In genomic region chr4:122122739-122123138, GRCm38 (mm10) we compare ENCODE assay signal across 8 mouse cellular contexts.
DNase-seq lines count a peak whose midpoint lies in the region; ATAC-seq lines count a peak whose summit lies in the region.
"Not testable (repeated sequence)": the region's sequence is repeated elsewhere in the genome, so short reads cannot be mapped to it uniquely, and the experiment has no call there.

No protein-coding gene starts in this region.

- not testable (repeated sequence) for H3K9me3 ChIP-seq in embryonic facial prominence, embryonic 15.5 days (replicated peaks); heart, embryonic 12.5 days (replicated peaks); hindbrain, embryonic 14.5 days (ENCODE audit: control insufficient read depth, low read length); kidney, embryonic 15.5 days (replicated peaks); liver, embryonic 16.5 days (replicated peaks; ENCODE audit: control insufficient read depth, low read length)

- H3K4me1 ChIP-seq in embryonic facial prominence, embryonic 15.5 days; heart, embryonic 12.5 days (replicated peaks); hindbrain, embryonic 14.5 days (replicated peaks; ENCODE audit: control insufficient read depth, insufficient read depth, low read length); kidney, embryonic 15.5 days; liver, embryonic 16.5 days (ENCODE audit: control insufficient read depth, low read depth, low read length): not testable (repeated sequence)

- not testable (repeated sequence) for H3K27ac ChIP-seq in embryonic facial prominence, embryonic 15.5 days (replicated peaks); heart, embryonic 12.5 days (ENCODE audit: poor library complexity, severe bottlenecking); hindbrain, embryonic 14.5 days; kidney, embryonic 15.5 days; liver, embryonic 16.5 days (ENCODE audit: low read length)

- H3K4me2 ChIP-seq in embryonic facial prominence, embryonic 15.5 days (replicated peaks); heart, embryonic 12.5 days; hindbrain, embryonic 14.5 days (replicated peaks); kidney, embryonic 15.5 days; liver, embryonic 16.5 days (ENCODE audit: low read depth, low read length): not testable (repeated sequence)

- not testable (repeated sequence) for H3K9ac ChIP-seq in embryonic facial prominence, embryonic 15.5 days; heart, embryonic 12.5 days; hindbrain, embryonic 14.5 days; kidney, embryonic 15.5 days; liver, embryonic 16.5 days (ENCODE audit: low read depth, low read length)

- peak; percentile 54 for ATAC-seq in CD4-positive, CD25-positive, alpha-beta regulatory T cell, adult 4 months
- ATAC-seq in embryonic facial prominence, embryonic 15.5 days (ENCODE audit: insufficient number of reproducible peaks, low FRiP score, low TSS enrichment, low read depth) = peak; percentile 81; the same call in 1 of the 2 replicates
- ATAC-seq in heart, embryonic 12.5 days (ENCODE audit: insufficient number of reproducible peaks, low FRiP score) = peak; percentile 99
- ATAC-seq in hindbrain, embryonic 14.5 days (ENCODE audit: low FRiP score) = peak; percentile 59; the same call in 1 of the 2 replicates
- ATAC-seq in kidney, embryonic 15.5 days (replicated peaks; ENCODE audit: low FRiP score) = peak; percentile 79; the same call in 1 of the 2 replicates
- peak; percentile 100 for ATAC-seq in liver, embryonic 16.5 days (ENCODE audit: low read depth)
- ATAC-seq in megakaryocyte-erythroid progenitor cell, adult 5-6 weeks (replicated peaks; ENCODE audit: low FRiP score, low TSS enrichment, poor library complexity, severe bottlenecking) = peak; percentile 90
- peak; percentile 81; the same call in 1 of the 2 replicates for ATAC-seq in neutrophil, adult 5-6 weeks (ENCODE audit: extremely low read depth, insufficient number of reproducible peaks, low FRiP score, poor library complexity, severe bottlenecking)

- H3K4me3 ChIP-seq in embryonic facial prominence, embryonic 15.5 days (replicated peaks); heart, embryonic 12.5 days; hindbrain, embryonic 14.5 days (replicated peaks; ENCODE audit: low read length); kidney, embryonic 15.5 days (replicated peaks); liver, embryonic 16.5 days (ENCODE audit: low read depth, low read length): not testable (repeated sequence)

- not testable (repeated sequence) for DNase-seq in hindbrain, embryonic 14.5 days (ENCODE audit: low spot score)

- not testable (repeated sequence) for H3K27me3 ChIP-seq in embryonic facial prominence, embryonic 15.5 days; heart, embryonic 12.5 days (replicated peaks); hindbrain, embryonic 14.5 days (ENCODE audit: control insufficient read depth, insufficient read depth, low read length); kidney, embryonic 15.5 days; liver, embryonic 16.5 days (ENCODE audit: control insufficient read depth, insufficient read depth, low read depth, low read length)

- WGBS in embryonic facial prominence, embryonic 15.5 days = no CpG with 5 or more reads among the region's 21 CpGs
- no CpG with 5 or more reads among the region's 21 CpGs for WGBS in heart, embryonic 12.5 days
- WGBS in hindbrain, embryonic 14.5 days = no CpG with 5 or more reads among the region's 21 CpGs
- no CpG with 5 or more reads among the region's 21 CpGs for WGBS in kidney, embryonic 15.5 days
- no CpG with 5 or more reads among the region's 21 CpGs for WGBS in liver, embryonic 16.5 days (ENCODE audit: insufficient replicate concordance)

- H3K36me3 ChIP-seq in embryonic facial prominence, embryonic 15.5 days; heart, embryonic 12.5 days; hindbrain, embryonic 14.5 days (replicated peaks; ENCODE audit: control insufficient read depth, insufficient read depth); kidney, embryonic 15.5 days; liver, embryonic 16.5 days (ENCODE audit: control insufficient read depth, insufficient read depth): not testable (repeated sequence)
